Mouse (Mus musculus) heart, postnatal 0 days (tissue): ENCODE results near the gene Tfdp2. TPM values are rescaled to one million over a fixed set of nuclear protein-coding genes. Genes with fewer than 3 reads are reported as not detected.
"Not testable (repeated sequence)": the region's sequence is repeated elsewhere in the genome, so short reads cannot be mapped to it uniquely, and the experiment has no call there.

Source experiments
- ATAC-seq: fragments of 200-750 bp; cut with Nextera tagmentation; 2 replicates; pipeline ENCODE4 v1.8.0; 2017; ENCODE audit warnings: low read depth, moderate number of reproducible peaks, moderate library complexity; ENCODE audit not compliant: insufficient read depth
- DNase-seq: peaks from one replicate; pipeline ENCODE4 v3.0.0-alpha.2; 2016; ENCODE audit warnings: low spot score
- H3K27ac ChIP-seq: fragments of 300-500 bp; sonication (generic); 2 replicates; pipeline ENCODE4 v1.5.1; 2014; ENCODE audit warnings: low read depth, mild to moderate bottlenecking
- H3K27me3 ChIP-seq: fragments of 300-500 bp; sonication (generic); 2 replicates; pipeline ENCODE4 v1.6.1; 2014; ENCODE audit warnings: low read length, mixed read lengths; ENCODE audit not compliant: control insufficient read depth, insufficient read depth
- H3K36me3 ChIP-seq: fragments of 300-500 bp; sonication (generic); replicated peaks from 2 replicates; pipeline ENCODE4 v1.6.1; 2014; ENCODE audit warnings: low read length, mixed read lengths; ENCODE audit not compliant: control insufficient read depth, insufficient read depth
- H3K4me1 ChIP-seq: fragments of 300-500 bp; sonication (generic); 2 replicates; pipeline ENCODE4 v1.6.1; 2014; ENCODE audit warnings: antibody characterized with exemption; ENCODE audit not compliant: control insufficient read depth, insufficient read depth
- H3K4me2 ChIP-seq: fragments of 300-500 bp; sonication (generic); 2 replicates; pipeline ENCODE4 v1.6.1; 2014; ENCODE audit warnings: low read depth, mild to moderate bottlenecking, low read length, moderate library complexity
- H3K4me3 ChIP-seq: fragments of 300-500 bp; sonication (generic); 2 replicates; pipeline ENCODE4 v1.5.1; 2014; ENCODE audit warnings: low read depth, low read length
- H3K9ac ChIP-seq: fragments of 300-500 bp; sonication (generic); replicated peaks from 2 replicates; pipeline ENCODE4 v1.6.1; 2014; ENCODE audit warnings: low read depth, low read length, mixed read lengths
- H3K9me3 ChIP-seq: fragments of 300-500 bp; sonication (generic); replicated peaks from 2 replicates; pipeline ENCODE4 v1.6.1; 2016; ENCODE audit warnings: low read length; ENCODE audit not compliant: control insufficient read depth
- CTCF ChIP-seq: IDR thresholded peaks from 2 replicates; pipeline ENCODE4 v1.5.1; 2016; ENCODE audit warnings: antibody characterized with exemption, control low read depth, low read depth
- EP300 ChIP-seq: IDR thresholded peaks from 2 replicates; pipeline ENCODE4 v1.6.1; 2016; ENCODE audit warnings: antibody characterized with exemption, low read depth
- WGBS: fragments of 180-500 bp; shearing (Covaris S2); extraction: QIAGEN DNeasy Blood & Tissue Kit; methylation state at CpG from one replicate; pipeline ENCODE4 v1.1.7; 2014; 5-methylcytosine and 5-hydroxymethylcytosine counted together
- polyA plus RNA-seq: library from polyadenylated mRNA; unstranded; fragments of >200 nt; fragmentation: Nextera tagmentation; extraction: Ambion mirVana; gene quantifications from 2 replicates; pipeline ENCODE4 v1.2.1, GENCODE M21; 2015
- total RNA-seq: library from RNA; depleted of rRNA; stranded (reverse); fragments of >200 nt; gene quantifications from 2 replicates; pipeline ENCODE4 v1.2.3, GENCODE M21; 2014; ENCODE audit warnings: low replicate concordance

Tfdp2 gene
- total and polyA plus RNA-seq, 2 experiments from 2014 or later, result 32.5 to 33.4 TPM

DNA sequence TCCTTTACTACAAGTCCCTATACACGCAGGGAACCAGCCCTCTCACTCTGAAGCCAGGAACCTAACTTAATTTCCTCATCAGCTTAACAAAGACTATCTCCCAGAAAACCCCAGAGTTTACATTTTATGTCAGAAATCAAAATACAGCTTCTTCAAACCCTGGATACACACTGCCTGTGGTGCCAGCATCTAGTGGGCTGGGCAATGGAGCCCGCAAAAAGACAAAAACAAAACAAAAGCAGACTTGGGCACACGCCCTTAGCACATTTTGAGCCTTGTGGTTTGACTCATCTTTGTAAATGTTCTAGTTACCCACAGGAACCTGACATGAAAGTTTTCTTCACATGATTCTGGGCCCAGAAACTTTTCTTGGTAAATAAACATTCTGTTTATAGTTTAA, 154.4 kb downstream of the Tfdp2 start:
- Histone ChIP-seq H3K4me1 (peaks cover 15% of the 10 kb centered on the region), H3K36me3 (no peaks in the 10 kb centered on the region), H3K9me3 (no peaks in the 10 kb centered on the region), H3K27me3 (no peaks in the 10 kb centered on the region), H3K4me2 (no peak overlapping the region), H3K4me3 (no peak overlapping the region), H3K27ac (peak overlapping the region; percentile 13; the same call in 1 of the 2 replicates), H3K9ac (no peak overlapping the region)
- no peak for ATAC-seq
- WGBS, result 53% methylated on average over 3 of the region's 3 CpGs
- DNase-seq, result no peak
- no peak for TF ChIP-seq EP300
- no peak for TF ChIP-seq CTCF

GRCm38 (mm10) chr9:96351771-96352170, 155.7 kb downstream of the Tfdp2 start:
- 86% methylated on average over 6 of the region's 6 CpGs for WGBS

GRCm38 (mm10) chr9:96353121-96353769, 157.2 kb downstream of the Tfdp2 start:
- ATAC-seq, result no peak
- DNase-seq, result no peak
- no peak overlapping the region; the same call in 1 of the 2 replicates for H3K4me2 ChIP-seq
- peaks cover 15% of the 10 kb centered on the region for H3K4me1 ChIP-seq
- 70% methylated on average over 12 of the region's 12 CpGs for WGBS
- H3K36me3 ChIP-seq, result no peaks in the 10 kb centered on the region
- H3K27ac ChIP-seq, result 0 out of 2 replicates have a peak overlapping the region, but pooled peaks have one; percentile 2
- H3K9ac ChIP-seq, result no peak overlapping the region
- no peak for TF ChIP-seq EP300
- TF ChIP-seq CTCF, result no peak
- H3K4me3 ChIP-seq, result no peak overlapping the region
- H3K9me3 ChIP-seq, result no peaks in the 10 kb centered on the region
- no peaks in the 10 kb centered on the region for H3K27me3 ChIP-seq

More at GRCm38 (mm10) chr9:96351771-96352170, 155.7 kb downstream of the Tfdp2 start:
- ATAC-seq, DNase-seq, H3K9me3 ChIP-seq, H3K4me2 ChIP-seq, H3K9ac ChIP-seq, H3K27me3 ChIP-seq, H3K27ac ChIP-seq, H3K4me3 ChIP-seq, H3K36me3 ChIP-seq: not testable (repeated sequence)
- H3K4me1 ChIP-seq, result peaks cover 15% of the 10 kb centered on the region

- Histone ChIP-seq H3K27ac (no peak overlapping the region), H3K4me1 (peaks cover 15% of the 10 kb centered on the region), H3K36me3 (no peaks in the 10 kb centered on the region), H3K4me2 (no peak overlapping the region; the same call in 1 of the 2 replicates), H3K27me3 (no peaks in the 10 kb centered on the region), H3K9ac (no peak overlapping the region), H3K4me3 (no peak overlapping the region), H3K9me3 (no peaks in the 10 kb centered on the region)
- 18% methylated on average over 8 of the region's 8 CpGs for WGBS
- ATAC-seq (peak; percentile 58), DNase-seq (peak; percentile 65)
- TF ChIP-seq CTCF (no peak), EP300 (no peak)
These were observed 157.7 kb downstream of the Tfdp2 start for GRCm38 (mm10) chr9:96353799-96354198.

DNA sequence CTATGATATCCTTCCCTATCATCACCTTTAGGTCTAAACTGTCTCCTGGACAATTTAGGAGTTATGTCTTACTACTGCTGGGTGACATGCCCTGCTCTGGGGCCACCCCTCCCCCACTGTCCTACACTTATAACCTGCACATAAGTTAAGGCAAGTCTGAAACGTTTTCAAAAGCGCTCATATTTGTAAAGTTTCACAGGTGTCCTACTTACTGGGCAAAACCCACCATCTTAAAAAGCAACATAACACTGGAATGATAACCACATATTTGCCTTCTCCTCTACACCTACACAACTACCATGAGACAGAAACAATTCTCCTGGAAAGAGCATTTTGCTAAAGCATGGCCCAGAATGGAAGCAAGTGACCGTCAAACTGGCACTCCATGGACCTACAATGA, 164.0 kb downstream of the Tfdp2 start:
- 83% methylated on average over 3 of the region's 3 CpGs for WGBS
- Histone ChIP-seq H3K36me3 (no peaks in the 10 kb centered on the region), H3K4me2 (no peak overlapping the region), H3K27me3 (no peaks in the 10 kb centered on the region), H3K4me3 (no peak overlapping the region), H3K9ac (no peak overlapping the region), H3K4me1 (peaks cover 16% of the 10 kb centered on the region), H3K9me3 (no peaks in the 10 kb centered on the region), H3K27ac (no peak overlapping the region)
- ATAC-seq (no peak), DNase-seq (no peak)
- no peak for TF ChIP-seq EP300
- TF ChIP-seq CTCF, result no peak

- peak; percentile 63 for DNase-seq
- TF ChIP-seq CTCF (no peak), EP300 (no peak)
- WGBS, result under 1% methylated on average over 49 of the region's 64 CpGs
- peak overlapping the region; percentile 96 for H3K27ac ChIP-seq
- peak overlapping the region; percentile 79 for H3K4me2 ChIP-seq
- peak overlapping the region; percentile 79 for H3K4me3 ChIP-seq
- peaks cover 16% of the 10 kb centered on the region for H3K4me1 ChIP-seq
- peak; percentile 71 for ATAC-seq
- H3K36me3 ChIP-seq, result no peaks in the 10 kb centered on the region
- no peaks in the 10 kb centered on the region for H3K27me3 ChIP-seq
- H3K9ac ChIP-seq, result peak overlapping the region; percentile 72
- no peaks in the 10 kb centered on the region for H3K9me3 ChIP-seq
These were observed 167.6 kb downstream of the Tfdp2 start for GRCm38 (mm10) chr9:96363581-96364140.
